In genomic region chr14:104534862-104535261, GRCm38 (mm10) we compare ENCODE assay signal across 23 mouse cellular contexts.
"Had no signal": no experiment of that assay in that cellular context is flagged by ENCODE, and none has a peak within 500 bp of the region (broad histone marks: within the 10 kb centered on the region; RNA-seq: fewer than 3 reads in every experiment).

No protein-coding gene starts in this region.

- H3K4me1 ChIP-seq: limb, embryonic 15.5 days; megakaryocyte, embryonic 14.5 days; stomach, embryonic 15.5 days had no signal

- H3K27ac ChIP-seq: kidney, postnatal 0 days; layer of hippocampus, adult 2 months; limb, embryonic 15.5 days; liver, embryonic 14.5 days; midbrain, embryonic 10.5 days; midbrain, embryonic 15.5 days; neural tube, embryonic 12.5 days; neural tube, embryonic 15.5 days; stomach, embryonic 15.5 days had no signal

- ATAC-seq: intestine, postnatal 0 days; liver, postnatal 0 days; lung, postnatal 0 days; midbrain, embryonic 15.5 days had no signal

- H3K4me2 ChIP-seq: limb, embryonic 15.5 days; liver, embryonic 11.5 days; lung, embryonic 14.5 days; midbrain, embryonic 15.5 days; neural tube, embryonic 12.5 days; neural tube, embryonic 15.5 days; stomach, embryonic 15.5 days had no signal

- H3K9me3 ChIP-seq: limb, embryonic 15.5 days; midbrain, embryonic 10.5 days; midbrain, embryonic 15.5 days; neural tube, embryonic 12.5 days; neural tube, embryonic 15.5 days; stomach, embryonic 15.5 days had no signal

- H3K36me3 ChIP-seq: limb, embryonic 15.5 days; midbrain, embryonic 10.5 days; midbrain, embryonic 15.5 days; neural tube, embryonic 12.5 days; neural tube, embryonic 15.5 days; stomach, embryonic 15.5 days had no signal

- DNase-seq: kidney, adult 2 months; kidney, postnatal 25 days; layer of hippocampus, adult 9-11 months; liver, postnatal 0 days; lung, embryonic 14.5 days; lung, postnatal 36 days; right cerebral cortex, adult 18-20 months; right cerebral cortex, postnatal 14 days; right cerebral cortex, postnatal 4 days; thymus, postnatal 25 days had no signal

- H3K27me3 ChIP-seq: limb, embryonic 15.5 days; midbrain, embryonic 15.5 days; neural tube, embryonic 15.5 days; stomach, embryonic 15.5 days had no signal

- H3K4me3 ChIP-seq: layer of hippocampus, adult 2 months; limb, embryonic 15.5 days; megakaryocyte, embryonic 14.5 days; midbrain, embryonic 10.5 days; midbrain, embryonic 15.5 days; neural tube, embryonic 12.5 days; neural tube, embryonic 15.5 days; stomach, embryonic 15.5 days had no signal

- H3K9ac ChIP-seq: limb, embryonic 15.5 days; liver, embryonic 14.5 days; liver, postnatal 0 days; lung, embryonic 14.5 days; midbrain, embryonic 15.5 days; neural tube, embryonic 12.5 days; neural tube, embryonic 15.5 days; stomach, embryonic 15.5 days had no signal
